Mouse (Mus musculus) thymus, adult 18-20 months (tissue): ENCODE measurements around the gene Traf3ip3.

Experiments
- DNase-seq, 2 experiments: peaks; one replicate each; pipeline ENCODE4 v3.0.0; 2022; ENCODE audit warnings: mixed read lengths in 2 of 2

The Traf3ip3 gene

DNA sequence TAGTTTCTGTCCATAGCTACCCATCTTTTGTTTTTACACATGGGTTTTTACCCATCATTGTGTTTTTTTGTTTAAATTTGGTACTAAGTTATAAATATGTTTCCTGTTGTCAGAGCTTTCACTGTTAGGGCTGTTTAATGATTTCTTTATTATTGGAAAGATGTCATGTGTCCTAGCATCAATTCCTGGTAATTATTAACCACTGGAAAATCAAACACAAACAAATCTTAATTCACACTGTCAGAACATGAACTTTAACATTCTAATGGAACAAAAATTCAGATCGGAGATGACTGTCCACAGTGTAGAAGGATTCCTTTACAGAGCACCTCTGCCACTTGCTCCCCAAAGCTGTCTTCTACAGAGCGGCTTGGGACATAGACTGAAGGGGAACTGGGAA lies 3.9 kb upstream of the Traf3ip3 start:
- no peak for DNase-seq

DNA sequence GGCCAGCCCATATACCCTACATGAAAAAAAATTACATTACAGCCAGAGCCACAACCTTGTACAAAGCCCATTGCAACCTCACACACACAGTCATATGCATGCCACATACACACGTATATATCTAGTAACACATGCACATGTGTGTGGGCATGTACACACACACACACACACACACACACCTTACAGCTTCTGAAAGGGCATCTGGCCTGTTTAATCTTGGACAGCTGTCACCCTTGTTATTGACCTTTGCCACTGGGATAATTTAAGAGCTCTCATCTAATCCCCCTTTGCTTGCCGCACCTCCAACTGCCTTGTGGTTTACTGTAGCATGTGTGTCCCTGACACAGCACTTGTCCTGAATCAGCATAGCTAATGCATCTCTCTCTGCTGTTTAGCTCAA lies 2.3 kb upstream of the Traf3ip3 start:
- no peak for DNase-seq

DNA sequence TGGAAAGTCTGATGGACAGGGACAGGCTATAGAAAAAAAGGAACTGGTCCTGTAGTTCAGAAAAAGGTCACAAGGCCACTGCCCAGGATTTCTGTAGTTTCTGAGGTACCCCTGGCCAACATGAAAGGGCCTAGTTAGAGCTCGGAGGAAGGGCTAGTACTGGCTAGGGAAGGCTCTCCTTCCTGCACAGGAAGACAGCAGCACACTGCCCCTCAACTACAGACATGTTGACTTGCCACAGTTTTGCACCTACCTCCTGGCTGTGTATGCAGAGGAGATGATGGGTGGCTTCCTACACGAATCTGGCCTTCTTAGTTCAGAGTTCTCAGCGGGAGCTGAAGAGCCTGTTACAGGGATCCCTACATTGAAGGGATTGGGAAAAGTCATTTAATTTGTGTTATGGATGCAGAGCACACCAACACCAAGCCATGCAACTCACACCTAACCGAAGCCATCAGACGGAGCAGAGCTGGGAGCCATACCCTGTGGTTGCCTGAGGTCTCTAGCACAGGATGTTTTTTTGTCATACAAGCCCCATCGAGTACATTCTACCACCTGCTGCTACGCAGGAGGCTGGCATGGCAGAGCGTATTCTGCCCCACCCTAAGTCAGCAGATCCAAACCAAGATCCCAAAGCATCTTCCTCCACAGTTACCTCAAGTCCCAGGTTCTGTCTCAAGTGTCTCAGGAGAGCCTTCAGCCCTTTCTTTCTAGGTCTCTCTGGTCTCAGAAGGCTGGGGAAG lies 692 bp downstream of the Traf3ip3 start:
- peak; percentile 42 to 69 for DNase-seq

DNA sequence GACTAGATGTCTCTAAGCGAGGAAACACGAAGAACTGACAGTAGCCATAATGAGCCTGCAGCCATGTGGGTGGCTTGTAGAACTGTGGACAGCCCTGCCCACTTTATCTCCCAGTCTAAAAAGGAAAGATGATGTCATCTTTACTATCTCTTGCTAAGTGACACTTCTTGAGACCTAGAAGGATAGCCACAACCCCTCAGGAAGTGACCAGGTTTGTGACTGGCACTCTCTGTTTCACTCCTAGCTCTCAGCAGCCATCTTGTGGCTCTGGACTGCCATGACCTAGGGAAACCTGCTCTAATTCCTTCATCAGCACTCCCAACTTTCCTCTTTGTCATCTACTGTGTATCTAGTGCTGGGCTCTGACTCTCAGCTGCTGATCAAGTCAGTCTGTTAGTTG lies 3.2 kb downstream of the Traf3ip3 start:
- no peak for DNase-seq

DNA sequence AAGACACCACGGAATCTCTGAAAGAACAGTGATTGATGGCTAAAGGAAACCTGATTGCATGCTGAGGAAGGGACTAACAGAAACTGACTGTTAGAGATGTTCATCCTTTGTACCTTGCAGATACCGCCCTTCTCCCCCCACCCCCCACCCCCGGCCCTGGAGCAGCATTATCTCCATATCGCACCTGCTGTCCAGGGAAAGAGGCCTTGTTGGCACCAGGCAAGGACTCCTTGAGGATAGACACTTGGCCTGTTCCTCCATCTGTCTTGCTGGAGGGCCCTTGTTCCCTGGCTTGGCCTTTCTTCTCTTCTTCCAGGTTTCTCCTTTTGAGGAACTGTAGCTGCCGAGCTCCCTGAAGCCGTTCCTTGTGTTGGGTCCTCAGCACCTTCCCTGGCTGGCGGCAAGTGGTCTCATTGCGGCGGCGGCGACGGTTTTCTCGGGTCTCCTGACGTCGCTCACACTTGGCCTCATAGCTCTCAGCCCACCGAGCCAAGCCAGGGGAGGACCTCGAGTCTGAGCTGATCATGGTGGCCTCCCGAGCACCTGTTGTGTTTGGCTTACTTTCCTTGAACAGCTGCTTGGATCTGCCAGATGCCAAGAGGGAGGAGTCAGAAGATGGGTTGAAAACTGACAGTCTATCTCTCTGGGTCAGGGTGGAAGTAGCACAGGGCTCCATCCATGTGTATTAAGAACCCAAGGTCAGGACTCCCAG lies 3.9 kb downstream of the Traf3ip3 start:
- no peak for DNase-seq

DNA sequence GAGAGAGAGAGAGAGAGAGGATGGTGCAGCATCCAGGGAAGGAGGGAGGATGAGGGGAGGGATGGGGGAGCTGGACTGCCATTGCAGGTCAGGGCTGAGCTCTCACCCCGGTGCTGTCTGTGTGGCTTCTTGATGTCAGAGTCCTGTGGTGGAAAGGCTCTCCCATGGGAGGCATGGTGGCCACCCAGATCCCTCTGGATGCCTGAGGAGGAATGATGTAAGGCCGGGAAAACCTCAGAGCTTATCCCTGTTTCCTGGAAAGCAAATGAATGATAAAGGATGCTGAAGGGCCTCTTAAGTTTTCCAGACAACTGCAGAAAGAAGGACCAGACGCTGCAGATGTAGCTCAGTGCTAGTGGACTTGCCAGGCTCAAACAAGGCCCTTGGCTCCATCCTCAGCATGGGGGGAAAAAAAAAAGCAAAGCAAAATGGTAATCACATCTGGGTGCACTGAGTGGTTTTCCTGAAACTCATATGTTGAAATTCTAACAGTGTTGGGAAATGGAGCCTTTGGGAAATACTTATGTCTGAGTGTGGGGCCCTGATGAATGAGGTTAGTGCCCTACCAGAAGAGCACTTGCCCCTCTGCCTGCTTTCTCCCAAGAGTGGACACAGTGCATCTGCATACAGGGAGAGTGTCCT lies 6.2 kb downstream of the Traf3ip3 start:
- DNase-seq = no peak

DNA sequence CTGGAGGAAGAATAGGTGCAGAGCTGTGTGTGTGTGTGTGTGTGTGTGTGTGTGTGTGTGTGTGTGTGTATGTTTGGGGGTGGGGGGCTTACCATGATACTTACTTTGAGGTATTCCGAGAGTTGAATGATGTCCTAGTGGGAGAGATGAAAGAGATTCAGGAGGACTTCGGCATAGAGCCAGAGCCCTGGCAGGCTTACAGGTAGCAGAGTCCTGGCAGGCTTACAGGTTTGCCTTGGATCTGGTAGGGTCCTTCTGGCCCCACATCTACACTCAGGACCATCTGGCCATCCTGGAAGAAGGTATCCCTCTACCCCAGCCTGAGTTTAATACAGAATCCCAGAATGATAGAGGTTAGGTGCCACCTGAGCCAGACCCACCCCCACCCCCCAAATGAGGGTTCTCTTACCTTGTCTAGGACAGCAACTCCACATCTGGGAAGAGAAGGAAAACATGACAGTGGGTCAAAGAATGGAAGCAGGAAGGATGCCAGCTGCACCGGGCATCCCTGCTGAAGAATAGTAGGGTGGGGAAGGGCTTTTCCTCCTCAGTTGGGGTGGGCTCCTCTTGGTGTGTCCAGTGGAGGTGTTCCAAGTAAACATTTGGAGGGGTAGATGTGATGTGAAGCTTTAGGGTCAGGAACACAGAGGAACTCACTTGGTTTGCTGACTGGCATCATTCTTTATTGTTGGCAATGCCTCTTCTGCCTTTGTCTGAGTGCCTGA lies 6.9 kb downstream of the Traf3ip3 start:
- no peak for DNase-seq

DNA sequence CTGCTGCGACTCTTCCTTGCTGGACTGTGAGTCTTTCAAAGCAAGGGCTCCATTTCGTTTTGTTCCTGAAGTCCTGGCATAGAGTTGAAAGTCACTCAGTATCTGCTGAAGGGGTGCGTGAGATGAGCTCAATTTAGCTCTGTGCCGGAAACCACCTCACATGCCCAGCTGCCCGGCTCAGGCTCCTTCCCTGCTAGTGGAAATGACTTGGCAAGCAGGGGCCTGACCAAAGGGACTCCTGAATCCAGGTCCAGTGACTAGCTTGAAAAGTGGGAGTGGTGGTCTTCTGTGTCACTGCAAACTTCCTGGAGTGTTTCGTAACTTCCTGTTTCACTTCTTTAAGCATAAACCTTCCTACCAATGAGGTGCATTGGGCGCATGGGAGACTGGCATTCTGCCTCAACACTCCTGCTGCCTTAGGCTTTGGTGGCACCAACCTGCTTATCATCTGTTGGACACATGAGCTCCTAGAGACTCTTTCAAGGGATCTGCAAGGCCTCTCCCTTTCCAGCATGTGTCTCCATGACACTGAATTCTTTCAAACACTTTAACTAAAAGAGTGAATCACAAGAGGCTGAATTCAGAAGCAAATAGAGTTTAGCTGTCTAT lies 9.7 kb downstream of the Traf3ip3 start:
- no peak for DNase-seq

DNA sequence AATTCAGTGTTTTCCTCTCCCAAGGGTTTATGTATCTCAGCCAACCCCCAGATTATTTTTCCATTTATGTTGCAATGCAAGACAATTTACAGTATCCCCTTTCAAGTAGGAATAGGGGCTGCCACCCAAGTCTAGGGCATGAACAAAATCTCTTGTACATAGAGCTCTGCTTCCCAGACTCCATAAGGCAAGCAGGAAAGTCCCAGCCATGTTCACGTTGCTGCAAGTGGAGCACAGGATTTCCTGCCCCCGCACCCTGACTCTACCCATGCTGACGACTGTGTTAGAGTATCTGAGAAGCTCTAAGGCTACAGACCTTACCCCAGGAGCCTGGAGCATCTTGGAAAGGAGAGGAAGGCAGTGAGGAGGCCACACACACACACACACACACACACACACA lies 11.7 kb downstream of the Traf3ip3 start:
- DNase-seq = no peak

DNA sequence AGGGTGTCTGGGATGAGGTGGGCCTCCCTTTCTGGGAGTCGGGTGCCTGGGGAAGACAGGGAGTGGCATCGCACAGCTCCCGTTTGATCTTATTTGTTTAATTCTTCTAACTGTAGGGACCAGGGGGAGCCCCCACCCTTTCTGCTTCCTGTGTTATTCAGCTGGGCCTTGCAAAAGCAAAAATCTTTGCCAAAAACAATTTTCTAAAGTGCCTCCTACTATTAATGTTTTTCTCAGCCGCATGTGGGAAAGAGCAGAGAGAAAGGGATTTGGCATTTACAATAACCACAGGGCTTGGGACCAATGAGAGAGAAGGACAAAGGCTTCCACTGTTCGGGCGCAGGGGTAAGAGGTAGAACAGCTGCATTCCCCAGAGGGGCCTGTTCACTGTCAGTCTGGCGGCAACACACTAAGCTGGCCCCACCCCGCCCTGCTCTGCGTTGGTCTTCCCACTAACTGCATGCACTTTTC lies 12.3 kb downstream of the Traf3ip3 start:
- peak in 1 of 2 experiments; percentile 62 for DNase-seq

DNA sequence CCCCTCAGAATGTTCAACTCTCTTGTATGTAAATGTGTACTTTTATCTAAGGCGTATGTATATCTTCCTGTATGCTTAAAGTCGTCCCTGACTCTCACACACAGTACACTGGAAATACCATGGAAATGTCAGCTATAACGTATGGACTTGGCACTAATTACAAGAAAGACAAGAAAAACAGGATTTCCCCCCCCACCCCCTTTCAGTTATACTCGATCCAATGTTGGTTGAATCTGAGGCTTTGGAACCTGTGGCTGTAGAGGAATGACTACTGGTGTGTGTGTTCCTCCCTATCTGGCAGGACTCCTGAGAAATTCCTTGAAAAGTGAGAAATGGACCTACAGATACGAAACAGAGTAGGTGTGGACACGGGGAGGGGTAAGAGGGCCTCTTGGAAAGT lies 13.2 kb downstream of the Traf3ip3 start:
- DNase-seq = no peak

DNA sequence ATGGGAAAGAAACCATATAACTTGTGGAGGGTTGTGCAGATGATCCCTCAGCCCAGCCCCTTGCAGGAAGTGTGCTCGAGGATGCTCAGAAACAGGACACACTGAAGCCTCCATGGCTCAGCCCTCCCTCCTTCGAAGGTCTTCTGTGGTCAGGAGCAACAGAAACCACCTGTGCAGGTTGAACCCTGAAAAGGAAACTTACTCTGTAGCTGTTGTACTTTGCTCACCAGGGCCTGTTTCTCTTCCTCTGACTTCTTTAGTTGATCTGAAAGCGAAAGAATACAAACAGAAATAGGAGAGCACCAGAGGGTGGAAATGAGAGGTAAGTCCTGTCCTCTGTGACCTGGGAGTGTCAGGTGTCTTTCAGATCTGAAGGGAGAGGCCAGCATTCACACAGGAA lies 20.4 kb downstream of the Traf3ip3 start:
- peak in 1 of 2 experiments; percentile 44 for DNase-seq

DNA sequence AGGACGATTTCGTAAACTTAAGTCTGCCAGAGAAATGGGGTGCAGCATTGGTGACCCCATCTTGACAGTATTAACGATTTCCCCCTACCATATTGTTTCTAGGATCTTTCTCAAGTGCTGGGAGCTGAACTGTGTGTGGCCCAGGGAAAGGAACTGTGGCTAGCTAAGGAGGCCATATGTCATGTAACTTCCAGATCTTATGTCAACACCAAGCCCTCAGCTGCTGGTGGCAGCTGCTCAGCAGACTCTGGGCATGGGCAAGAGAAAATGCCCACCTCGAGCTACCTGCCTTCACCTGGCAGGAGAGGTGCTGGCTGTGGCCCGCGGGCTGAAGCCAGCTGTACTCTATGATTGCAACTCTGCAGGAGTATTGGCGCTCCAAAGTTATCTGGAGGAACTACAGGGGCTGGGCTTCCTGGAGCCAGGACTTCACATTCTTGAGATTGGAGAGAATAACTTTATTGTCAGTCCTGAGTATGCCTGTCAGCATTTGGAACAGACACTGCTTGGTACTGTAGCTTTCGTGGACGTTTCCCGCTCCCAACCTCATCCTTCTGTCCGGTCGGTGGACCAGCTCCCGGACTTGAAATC lies 27.3 kb downstream of the Traf3ip3 start:
- DNase-seq = no peak

DNA sequence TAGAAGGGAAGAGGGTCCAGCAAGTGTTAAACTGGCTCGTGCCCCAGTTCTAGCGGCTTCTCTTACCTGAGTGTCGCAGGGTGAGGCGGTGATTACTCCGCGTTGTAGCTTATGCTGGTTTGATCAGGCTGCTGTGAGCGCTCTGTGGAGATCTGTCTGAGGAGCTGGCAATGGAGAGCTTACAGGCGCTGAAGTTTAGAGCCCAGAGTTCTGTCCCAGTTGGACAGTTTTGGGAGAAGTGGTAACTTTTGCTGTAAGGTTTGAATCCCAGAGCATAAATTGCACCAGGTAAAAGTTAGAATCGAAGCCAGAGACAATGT lies 27.7 kb downstream of the Traf3ip3 start:
- DNase-seq = no peak

DNA sequence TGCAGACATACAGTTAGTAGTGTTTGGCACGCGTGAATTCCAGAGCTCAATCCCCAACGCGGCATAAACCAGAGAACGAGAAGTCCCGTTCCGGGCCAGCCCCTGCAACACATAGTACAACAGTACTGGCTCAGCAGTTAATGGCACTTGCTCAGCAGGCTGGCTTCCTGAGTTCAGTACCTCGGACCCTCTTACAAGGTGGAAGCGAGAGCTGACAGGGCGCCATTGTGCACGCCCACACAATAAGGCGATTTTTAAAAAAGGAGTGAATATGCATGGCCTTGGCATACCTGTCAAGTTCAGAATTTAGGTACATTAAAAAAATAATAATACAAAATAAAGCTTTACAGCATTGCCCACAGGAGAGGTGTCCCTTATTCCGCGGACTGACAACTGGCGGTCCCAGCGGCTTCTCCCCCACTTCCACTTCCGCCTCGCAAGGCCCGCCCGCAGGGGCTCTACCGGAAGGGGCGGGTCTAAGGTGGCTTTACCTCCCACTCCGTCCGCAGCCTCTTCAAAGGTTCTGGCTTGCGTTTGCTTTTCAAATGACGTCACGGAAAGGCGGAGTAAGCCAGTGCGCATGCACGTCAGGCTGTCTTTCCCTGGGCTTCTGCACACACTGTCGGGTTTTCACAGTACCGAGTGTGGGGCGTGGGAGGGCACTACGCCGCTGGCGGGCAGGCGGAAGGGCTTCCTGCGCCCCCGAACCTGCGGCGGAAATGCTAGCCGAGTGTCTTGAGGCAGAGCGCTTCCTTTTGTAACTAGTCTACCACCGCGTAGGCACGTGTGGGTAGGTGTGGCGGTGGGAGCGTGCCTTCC lies 28.3 kb downstream of the Traf3ip3 start:
- peak; percentile 97 to 99 for DNase-seq

DNA sequence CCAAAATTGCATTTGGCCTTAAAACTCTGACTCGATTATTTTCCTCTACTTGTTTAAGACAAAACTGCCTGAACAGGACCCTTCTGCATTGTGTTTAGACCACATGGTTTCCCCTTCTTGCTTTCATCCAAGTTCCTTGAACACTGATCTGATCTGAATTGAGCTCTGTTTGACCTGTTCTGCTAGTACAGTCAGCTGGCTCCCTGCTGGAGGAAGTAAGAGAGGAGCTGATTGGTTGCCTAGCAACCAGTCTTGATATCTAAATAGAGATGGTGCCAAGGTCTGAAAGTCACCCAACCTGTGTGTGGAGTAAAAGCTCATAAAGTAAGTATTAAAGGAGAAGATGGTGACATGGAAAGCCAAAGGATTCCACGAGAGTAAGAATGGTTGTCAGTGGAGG lies 31.6 kb downstream of the Traf3ip3 start:
- DNase-seq = no peak

DNA sequence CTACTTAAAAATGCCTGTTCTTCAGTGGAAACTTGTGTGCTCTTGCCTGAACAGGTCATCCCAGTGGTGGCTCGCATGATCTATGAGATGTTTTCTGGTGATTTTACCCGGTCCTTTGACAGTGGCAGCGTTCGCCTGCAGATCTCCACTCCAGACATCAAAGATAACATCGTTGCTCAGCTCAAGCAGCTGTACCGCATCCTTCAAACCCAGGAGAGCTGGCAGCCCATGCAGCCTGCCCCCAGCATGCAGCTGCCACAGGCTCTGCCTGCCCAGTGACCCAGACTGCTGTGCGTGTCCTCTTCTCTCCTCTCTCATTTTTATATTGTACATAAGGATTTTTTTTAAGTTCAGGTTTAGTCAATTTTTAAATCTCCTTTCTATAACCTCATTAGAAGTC lies 32.3 kb downstream of the Traf3ip3 start:
- DNase-seq = peak; percentile 52 to 67

DNA sequence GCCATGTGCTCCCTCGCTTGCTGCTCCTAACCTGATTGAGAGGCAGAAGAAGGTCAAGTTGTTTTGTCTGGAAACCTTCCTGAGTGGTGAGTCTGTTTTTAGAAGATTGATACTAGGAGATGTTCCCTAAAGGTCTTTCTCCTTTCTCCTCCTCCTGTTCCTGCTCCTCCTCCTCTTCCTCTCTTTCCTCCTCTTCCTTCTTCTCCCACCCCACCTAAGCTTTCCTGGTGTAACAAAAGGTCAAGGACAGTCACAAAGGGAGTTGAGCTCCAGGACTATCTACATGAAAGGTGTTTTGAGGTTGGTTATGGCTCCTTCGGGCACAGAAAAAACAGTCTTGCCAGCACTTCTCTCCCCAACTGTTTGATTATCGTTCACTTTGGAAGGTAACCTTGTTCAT lies 33.8 kb downstream of the Traf3ip3 start, which contains the start of gene A130010J15Rik:
A130010J15Rik (plus strand) TSS at position 301 of the 400 bp plus-strand sequence.
- no peak for DNase-seq

DNA sequence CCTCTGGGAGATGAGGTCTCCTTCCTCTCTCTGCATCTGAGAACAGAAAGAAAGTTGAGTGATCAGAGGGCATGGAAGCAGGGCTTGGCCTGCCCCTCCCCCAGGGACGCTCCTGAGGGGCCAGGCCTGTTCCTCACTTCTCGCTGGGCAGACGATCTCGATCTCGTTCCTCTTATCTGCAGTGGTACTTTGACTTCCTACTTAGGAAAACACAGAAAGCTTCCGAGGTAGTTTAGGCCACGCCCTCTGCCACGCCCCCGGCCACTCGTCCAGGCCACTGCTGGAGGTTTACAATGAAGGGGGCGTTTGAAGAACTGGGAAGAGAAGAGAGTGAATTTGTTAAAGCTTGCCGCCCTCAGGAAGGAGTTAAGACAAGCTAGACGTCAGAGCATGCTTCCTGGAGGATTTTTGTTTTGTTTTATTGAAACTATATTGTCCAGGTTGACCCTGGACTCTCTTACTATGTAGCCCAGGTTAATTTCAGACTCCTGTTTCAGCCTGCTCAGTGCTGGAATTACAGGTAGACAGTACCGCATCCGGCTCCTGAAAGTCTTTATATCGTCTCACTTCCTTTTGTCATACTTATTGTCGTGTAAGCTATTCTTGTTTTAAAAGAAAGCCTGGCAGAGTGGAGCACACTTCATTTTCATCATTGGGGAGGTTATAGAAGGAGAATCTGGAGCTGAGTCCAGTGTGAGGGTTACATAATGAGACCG lies 41.0 kb downstream of the Traf3ip3 start:
- peak; percentile 49 to 61 for DNase-seq

DNA sequence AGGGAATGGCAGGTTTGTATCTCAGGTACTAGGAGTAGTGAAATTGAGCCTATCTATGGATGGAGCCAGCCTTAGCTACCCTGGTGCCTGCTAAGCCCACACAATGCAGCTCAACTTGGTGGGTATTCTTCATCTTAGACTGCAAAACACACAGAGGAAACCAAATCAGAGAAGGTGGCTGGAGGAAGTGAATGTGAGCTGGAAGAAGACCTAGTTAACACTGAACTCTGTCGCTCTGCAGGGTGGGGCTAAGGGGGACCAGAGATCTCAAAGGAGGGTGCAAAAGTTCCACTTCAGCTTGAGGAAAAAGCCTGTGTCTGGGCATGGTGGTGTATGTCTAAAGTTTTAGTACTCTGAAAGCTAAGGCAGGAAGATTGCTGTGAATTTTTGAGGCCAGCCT lies 41.9 kb downstream of the Traf3ip3 start:
- peak; percentile 45 to 59 for DNase-seq

DNA sequence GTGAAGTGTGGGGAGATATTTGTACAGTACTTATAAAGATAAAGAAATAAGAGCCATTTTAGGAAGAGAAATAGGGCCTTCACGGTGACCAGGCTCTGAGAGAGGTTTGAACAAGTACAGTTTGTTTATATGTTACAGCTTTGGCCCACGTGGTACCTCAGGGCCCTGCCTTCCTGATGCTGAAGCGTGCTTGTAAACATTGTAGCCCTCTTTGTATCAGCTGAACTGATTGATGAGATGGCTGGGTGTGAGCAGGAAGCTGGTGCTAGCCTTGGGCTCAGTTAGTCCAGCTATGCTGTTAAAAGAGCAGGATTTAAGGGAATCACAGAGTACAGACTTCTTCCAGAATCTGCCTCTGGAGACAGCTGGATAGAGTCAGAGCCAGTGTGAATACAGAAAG lies 42.3 kb downstream of the Traf3ip3 start:
- DNase-seq = no peak
